Mouse (Mus musculus): Measurements from ENCODE around the gene Ttn. TPM values are rescaled to one million over a fixed set of nuclear protein-coding genes. Genes with fewer than 3 reads are reported as not detected.
A peak's percentile ranks its signal among the peaks of the same experiment; 100 is the strongest.

Ttn gene
- polyA plus RNA-seq, 1 experiment: not detected

DNA sequence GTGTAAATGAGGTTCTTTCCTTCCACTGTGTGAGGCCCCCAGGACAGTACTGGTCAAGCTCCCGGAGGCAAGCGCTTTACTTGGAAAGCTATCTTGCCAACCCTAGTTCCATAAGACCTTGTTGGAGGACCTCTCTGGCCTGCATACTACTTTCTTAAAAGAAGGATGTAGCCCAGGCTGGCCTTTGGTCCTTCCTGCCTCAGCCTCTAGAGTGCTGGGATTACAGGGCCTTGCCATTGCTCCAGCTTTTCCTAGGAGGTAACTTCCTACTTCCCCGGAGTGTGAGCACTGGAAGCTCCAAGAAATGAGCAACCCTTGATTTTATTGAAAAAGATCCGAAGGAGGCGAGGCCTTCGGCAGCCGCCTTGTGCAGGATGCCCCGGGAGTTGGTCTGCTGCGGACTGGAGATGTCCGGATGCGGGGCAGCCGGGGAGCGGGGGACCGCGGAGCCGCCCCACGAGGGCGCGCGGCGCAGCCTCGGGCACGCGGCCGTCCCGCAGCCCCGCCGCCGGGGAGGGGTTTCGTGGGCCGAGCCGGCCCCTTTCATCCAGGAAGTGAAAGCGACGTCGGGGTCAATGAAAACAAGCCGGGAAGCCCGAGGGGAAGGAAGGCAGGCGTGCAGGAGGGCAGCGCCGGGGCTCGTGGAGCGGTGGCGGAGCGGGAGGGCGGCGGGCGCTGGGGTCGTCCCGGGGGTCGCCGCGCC is 307.5 kb downstream of the Ttn start, which contains the start of gene Plekha3:
Gene Plekha3 (plus strand): TSS at position 557 of the 703 bp plus-strand sequence.
- Histone ChIP-seq H3K4me1 (ENCODE audit: control insufficient read depth, insufficient read depth, low read length) (no peaks in the 10 kb centered on the region; the same call in 1 of the 2 replicates), H3K4me3 (ENCODE audit: insufficient read depth, low read depth, low read length) (peak within 1 kb of the TSS; percentile 95), H3K27ac (ENCODE audit: insufficient read depth, low read depth, low read length) (peak within 1 kb of the TSS; percentile 62; the same call in 1 of the 2 replicates)
- TF ChIP-seq POLR2A (IDR thresholded peaks at IDR 0.05; ENCODE audit: insufficient read depth, low read depth, low read length) (peak; percentile 75), CTCF (IDR thresholded peaks at IDR 0.05; ENCODE audit: insufficient read depth, low read depth, low read length) (no peak)
- 6% methylated on average over 50 of the region's 52 CpGs for WGBS

DNA sequence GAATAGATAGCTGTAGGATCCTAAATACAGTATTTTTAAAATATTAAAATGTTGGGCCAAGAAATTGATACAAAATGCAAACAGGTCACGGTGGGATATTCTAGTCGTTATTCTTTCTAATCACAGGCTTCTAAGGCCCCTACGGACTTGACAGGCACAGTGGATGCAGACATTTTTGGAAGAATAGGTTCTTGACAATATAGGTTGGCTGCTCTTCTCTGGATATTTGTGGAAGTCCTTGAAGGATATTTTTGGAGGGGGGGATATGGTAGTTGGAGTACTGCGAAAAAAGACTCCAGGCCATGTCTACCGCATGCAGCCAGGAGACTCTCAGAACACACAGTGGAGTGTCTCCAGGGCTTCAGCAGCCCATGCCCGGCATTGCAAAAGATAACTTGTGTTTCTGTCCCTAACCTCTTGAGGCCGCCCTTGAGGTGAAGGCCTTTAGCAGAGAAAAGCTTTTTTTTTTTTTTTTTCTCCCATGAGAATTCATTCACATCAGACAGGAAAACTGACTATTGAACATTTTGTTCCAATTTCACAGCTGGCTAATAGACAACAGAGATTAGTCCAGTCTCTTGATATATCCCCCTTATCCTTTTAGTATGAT is 308.8 kb downstream of the Ttn start:
- TF ChIP-seq CTCF (IDR thresholded peaks at IDR 0.05; ENCODE audit: insufficient read depth, low read depth, low read length) (no peak), POLR2A (IDR thresholded peaks at IDR 0.05; ENCODE audit: insufficient read depth, low read depth, low read length) (no peak)
- no peak overlapping the region for H3K4me3 ChIP-seq (ENCODE audit: insufficient read depth, low read depth, low read length)
- H3K27ac ChIP-seq (ENCODE audit: insufficient read depth, low read depth, low read length): no peak overlapping the region
- no peaks in the 10 kb centered on the region; the same call in 1 of the 2 replicates for H3K4me1 ChIP-seq (ENCODE audit: control insufficient read depth, insufficient read depth, low read length)
- WGBS: 39% methylated on average over 7 of the region's 7 CpGs

DNA sequence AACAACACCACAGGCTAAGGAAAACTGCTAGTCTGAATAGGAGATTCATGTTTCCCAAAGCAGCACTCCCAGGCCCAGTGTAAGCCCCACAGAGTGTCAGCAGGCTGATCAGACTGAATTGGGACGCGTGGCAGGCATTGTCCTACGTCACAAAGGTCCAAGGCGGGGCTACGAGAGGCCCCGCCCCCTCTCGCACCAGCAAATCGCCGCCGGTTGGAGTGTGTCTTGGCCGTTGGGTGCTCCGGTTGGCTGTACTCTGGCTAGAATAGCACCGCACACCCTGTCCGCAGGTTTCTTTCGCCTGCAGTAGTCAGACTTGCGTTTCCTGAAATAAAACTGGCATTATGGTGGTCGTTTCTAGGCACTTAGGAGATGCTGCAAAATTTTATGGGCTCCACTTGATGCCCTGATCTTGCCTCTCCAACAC is 309.4 kb downstream of the Ttn start, which contains the start of gene Fkbp7:
Gene Fkbp7 (minus strand): TSS at position 151 of the 427 bp plus-strand sequence.
- Histone ChIP-seq H3K4me1 (ENCODE audit: control insufficient read depth, insufficient read depth, low read length) (no peaks in the 10 kb centered on the region; the same call in 1 of the 2 replicates), H3K27ac (ENCODE audit: insufficient read depth, low read depth, low read length) (0 out of 2 replicates have a peak within 1 kb of the TSS, but pooled peaks have one; percentile 3), H3K4me3 (ENCODE audit: insufficient read depth, low read depth, low read length) (peak within 1 kb of the TSS; percentile 40)
- no peak for TF ChIP-seq POLR2A (IDR thresholded peaks at IDR 0.05; ENCODE audit: insufficient read depth, low read depth, low read length)
- no peak for TF ChIP-seq CTCF (IDR thresholded peaks at IDR 0.05; ENCODE audit: insufficient read depth, low read depth, low read length)
- 2% methylated on average over 17 of the region's 17 CpGs for WGBS

DNA sequence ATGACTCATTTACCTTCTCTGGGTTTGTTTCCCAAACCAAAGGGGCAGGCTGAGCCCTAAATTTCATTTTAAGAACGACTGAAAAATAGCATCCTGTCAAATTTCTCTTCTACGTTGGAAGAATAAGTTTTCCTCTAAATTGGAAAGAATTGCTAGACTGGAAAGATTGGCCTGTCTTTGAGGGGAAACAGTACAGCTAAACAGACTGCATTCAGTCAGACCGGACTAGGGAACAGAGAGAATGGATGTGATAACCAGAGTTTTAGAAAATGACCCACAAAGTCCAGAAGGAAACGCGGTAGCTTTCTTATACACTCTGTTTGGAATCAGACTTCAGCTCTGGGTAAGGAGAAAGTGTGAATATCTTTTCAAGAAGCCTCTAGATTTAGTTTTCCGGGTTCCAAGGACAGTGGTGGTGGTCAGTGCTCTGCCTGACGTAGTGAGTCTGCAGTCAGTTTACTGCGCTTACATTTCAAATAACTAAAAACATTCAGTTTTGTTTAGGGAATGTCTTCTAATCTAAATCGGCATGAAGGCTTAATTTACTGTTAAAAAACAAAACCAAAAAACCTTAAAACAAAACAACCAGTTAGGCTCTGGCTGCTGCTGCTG is 310.1 kb downstream of the Ttn start:
- Histone ChIP-seq H3K27ac (ENCODE audit: insufficient read depth, low read depth, low read length) (0 out of 2 replicates have a peak overlapping the region, but pooled peaks have one; percentile 3), H3K4me1 (ENCODE audit: control insufficient read depth, insufficient read depth, low read length) (no peaks in the 10 kb centered on the region; the same call in 1 of the 2 replicates), H3K4me3 (ENCODE audit: insufficient read depth, low read depth, low read length) (peak overlapping the region; percentile 40)
- 10% methylated on average over 9 of the region's 9 CpGs for WGBS
- TF ChIP-seq CTCF (IDR thresholded peaks at IDR 0.05; ENCODE audit: insufficient read depth, low read depth, low read length) (no peak), POLR2A (IDR thresholded peaks at IDR 0.05; ENCODE audit: insufficient read depth, low read depth, low read length) (no peak)

DNA sequence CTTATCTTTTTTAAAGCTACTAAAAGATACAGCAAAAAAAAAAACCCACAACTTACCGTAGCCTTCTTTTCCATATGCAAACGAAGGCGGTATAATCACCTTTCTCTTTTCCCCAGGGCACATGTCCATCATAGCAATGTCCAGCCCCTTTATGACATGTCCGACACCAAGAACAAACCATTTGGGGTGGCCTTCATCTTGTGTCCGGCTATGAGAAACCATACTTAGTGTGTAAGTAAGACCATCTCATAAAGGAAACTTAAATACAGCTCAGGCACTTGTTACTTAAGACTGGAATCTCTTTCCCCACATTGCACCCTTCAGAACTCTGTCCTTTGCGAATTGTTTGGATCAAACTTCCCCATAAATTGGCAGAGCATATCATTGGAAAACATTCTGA is 310.7 kb downstream of the Ttn start:
- H3K4me3 ChIP-seq (ENCODE audit: insufficient read depth, low read depth, low read length): no peak overlapping the region
- no peak overlapping the region for H3K27ac ChIP-seq (ENCODE audit: insufficient read depth, low read depth, low read length)
- no peak for TF ChIP-seq POLR2A (IDR thresholded peaks at IDR 0.05; ENCODE audit: insufficient read depth, low read depth, low read length)
- no peak for TF ChIP-seq CTCF (IDR thresholded peaks at IDR 0.05; ENCODE audit: insufficient read depth, low read depth, low read length)
- no peaks in the 10 kb centered on the region; the same call in 1 of the 2 replicates for H3K4me1 ChIP-seq (ENCODE audit: control insufficient read depth, insufficient read depth, low read length)
- WGBS: 83% methylated on average over 6 of the region's 6 CpGs

DNA sequence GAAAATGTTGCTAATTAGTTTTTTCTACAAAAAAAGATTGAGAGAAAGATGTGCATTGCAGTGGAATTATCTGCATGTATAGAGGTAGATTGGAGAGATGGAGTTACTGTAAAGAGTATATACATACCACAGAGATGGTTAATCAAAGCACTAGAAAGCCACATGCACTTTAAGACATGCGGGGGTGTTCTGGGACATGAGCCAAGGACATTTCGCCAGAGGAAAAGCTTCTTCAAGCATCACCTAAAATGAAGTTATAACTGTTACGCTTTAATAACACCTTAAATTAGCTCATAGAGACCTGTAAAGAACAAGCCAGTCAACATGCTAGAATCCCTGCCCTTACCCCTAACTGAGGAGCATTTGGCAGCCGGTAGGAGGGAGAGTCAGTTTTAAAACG is 315.1 kb downstream of the Ttn start:
- TF ChIP-seq CTCF (IDR thresholded peaks at IDR 0.05; ENCODE audit: insufficient read depth, low read depth, low read length) (no peak), POLR2A (IDR thresholded peaks at IDR 0.05; ENCODE audit: insufficient read depth, low read depth, low read length) (no peak)
- Histone ChIP-seq H3K27ac (ENCODE audit: insufficient read depth, low read depth, low read length) (no peak overlapping the region), H3K4me3 (ENCODE audit: insufficient read depth, low read depth, low read length) (no peak overlapping the region), H3K4me1 (ENCODE audit: control insufficient read depth, insufficient read depth, low read length) (no peaks in the 10 kb centered on the region)
- WGBS: 53% methylated on average over 5 of the region's 5 CpGs

DNA sequence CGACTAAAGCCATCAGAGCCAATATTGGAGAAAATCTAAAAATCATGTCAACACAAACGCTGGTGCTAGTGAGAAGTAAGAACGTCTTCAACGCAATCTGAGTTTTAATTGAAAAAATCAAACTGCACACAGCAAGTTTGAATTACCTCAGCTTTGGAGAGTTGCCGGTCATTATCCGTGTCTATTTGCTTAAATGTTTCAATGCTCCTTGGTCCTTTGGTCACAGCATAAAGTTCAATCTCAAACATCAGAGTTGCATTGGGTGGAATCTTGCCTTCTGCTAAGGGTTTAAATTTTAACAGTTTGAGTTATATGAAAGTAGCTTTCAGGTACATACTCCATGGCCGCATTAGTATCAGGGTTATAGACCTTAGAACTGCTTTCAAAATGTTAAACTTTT is 316.8 kb downstream of the Ttn start:
- no peak for TF ChIP-seq CTCF (IDR thresholded peaks at IDR 0.05; ENCODE audit: insufficient read depth, low read depth, low read length)
- TF ChIP-seq POLR2A (IDR thresholded peaks at IDR 0.05; ENCODE audit: insufficient read depth, low read depth, low read length): no peak
- 98% methylated on average over 7 of the region's 7 CpGs for WGBS
- Histone ChIP-seq H3K4me1 (ENCODE audit: control insufficient read depth, insufficient read depth, low read length) (no peaks in the 10 kb centered on the region), H3K4me3 (ENCODE audit: insufficient read depth, low read depth, low read length) (no peak overlapping the region), H3K27ac (ENCODE audit: insufficient read depth, low read depth, low read length) (no peak overlapping the region)

DNA sequence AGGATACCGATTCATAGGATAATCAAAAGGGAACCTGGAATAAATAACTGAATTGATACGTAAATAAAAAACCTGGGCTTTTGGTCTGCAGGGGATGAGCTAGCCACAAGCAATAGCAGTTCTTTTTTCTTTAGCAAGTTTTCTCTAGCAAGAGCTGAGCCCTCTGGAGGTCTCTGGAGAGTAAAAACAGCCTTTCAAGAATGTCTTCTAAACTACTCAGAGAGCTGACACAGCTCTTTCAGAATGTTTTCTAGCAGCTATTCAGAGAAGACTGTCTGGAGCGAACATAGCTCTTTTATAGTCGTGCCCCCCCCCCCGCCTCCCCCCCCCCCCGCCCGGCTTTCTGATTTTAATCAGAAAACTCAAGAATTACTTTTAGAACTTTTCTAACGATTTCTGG is 322.9 kb downstream of the Ttn start:
- no peak overlapping the region for H3K27ac ChIP-seq (ENCODE audit: insufficient read depth, low read depth, low read length)
- no peak overlapping the region for H3K4me3 ChIP-seq (ENCODE audit: insufficient read depth, low read depth, low read length)
- 23% methylated on average over 8 of the region's 8 CpGs for WGBS
- TF ChIP-seq CTCF (IDR thresholded peaks at IDR 0.05; ENCODE audit: insufficient read depth, low read depth, low read length) (no peak), POLR2A (IDR thresholded peaks at IDR 0.05; ENCODE audit: insufficient read depth, low read depth, low read length) (no peak)
- no peaks in the 10 kb centered on the region for H3K4me1 ChIP-seq (ENCODE audit: control insufficient read depth, insufficient read depth, low read length)

DNA sequence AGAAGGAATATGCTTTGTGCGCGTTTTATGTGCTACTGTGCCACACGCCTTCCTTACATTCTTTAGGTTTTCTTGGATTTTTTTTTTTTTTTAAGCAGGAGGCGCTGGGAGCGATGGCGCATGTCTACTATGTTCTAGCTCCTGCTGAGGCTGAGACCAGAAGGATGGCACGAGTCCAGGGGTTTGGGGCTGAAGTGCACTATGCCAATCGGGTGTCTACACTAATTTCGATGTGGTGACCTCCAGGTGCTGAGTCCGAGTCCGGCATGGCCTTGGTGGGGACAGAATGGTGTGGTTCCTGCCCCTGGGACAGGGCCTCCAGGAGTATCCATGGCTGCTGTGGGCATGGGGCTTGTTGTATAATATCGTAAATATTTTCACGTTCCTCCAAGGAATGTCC is 323.8 kb downstream of the Ttn start:
- TF ChIP-seq CTCF (IDR thresholded peaks at IDR 0.05; ENCODE audit: insufficient read depth, low read depth, low read length): no peak
- no peak for TF ChIP-seq POLR2A (IDR thresholded peaks at IDR 0.05; ENCODE audit: insufficient read depth, low read depth, low read length)
- no peaks in the 10 kb centered on the region for H3K4me1 ChIP-seq (ENCODE audit: control insufficient read depth, insufficient read depth, low read length)
- H3K27ac ChIP-seq (ENCODE audit: insufficient read depth, low read depth, low read length): no peak overlapping the region
- WGBS: 85% methylated on average over 13 of the region's 13 CpGs
- H3K4me3 ChIP-seq (ENCODE audit: insufficient read depth, low read depth, low read length): no peak overlapping the region
